Mouse (Mus musculus) MEL (cell line): ENCODE data around the gene Fam160b1. TPM values are rescaled to one million over a fixed set of nuclear protein-coding genes. Genes with fewer than 3 reads are reported as not detected.
A peak's percentile ranks its signal among the peaks of the same experiment; 100 is the strongest.

ENCODE experiments used
- DNase-seq: peaks from one replicate; pipeline ENCODE4 v3.0.0; 2011; ENCODE audit warnings: low read depth, low spot score
- H3K27ac ChIP-seq: 2 replicates; pipeline ENCODE4 v1.5.1; 2012; ENCODE audit warnings: low read depth, mild to moderate bottlenecking, control low read depth, low read length, moderate library complexity; ENCODE audit not compliant: control insufficient read depth
- H3K27me3 ChIP-seq, 2 experiments: fragments of 150-350 bp in 1 of 2; sonication (generic) in 1 of 2; 2 replicates each; pipeline ENCODE4 v1.6.1; 2012; ENCODE audit warnings: low read length in 2 of 2, mild to moderate bottlenecking in 2 of 2, improper control_type of control experiment in 1 of 2, moderate library complexity in 1 of 2; ENCODE audit not compliant: insufficient read depth in 2 of 2, control insufficient read depth in 1 of 2
- H3K36me3 ChIP-seq, 2 experiments: 2 replicates each; pipeline ENCODE4 v1.6.1; 2012 to 2014; ENCODE audit warnings: low read length in 2 of 2, improper control_type of control experiment in 1 of 2, inconsistent platforms in 1 of 2, mild to moderate bottlenecking in 1 of 2; ENCODE audit not compliant: insufficient read depth in 2 of 2, control insufficient read depth in 1 of 2
- H3K4me1 ChIP-seq, 2 experiments: fragments of 150-350 bp in 1 of 2; sonication (generic) in 1 of 2; 2 replicates each; pipeline ENCODE4 v1.6.1; 2012; ENCODE audit warnings: low read length in 2 of 2, improper control_type of control experiment in 1 of 2, mild to moderate bottlenecking in 1 of 2; ENCODE audit not compliant: insufficient read depth in 2 of 2, control insufficient read depth in 1 of 2
- H3K4me3 ChIP-seq, 2 experiments: fragments of 150-350 bp in 1 of 2; sonication (generic) in 1 of 2; 2 replicates each; pipeline ENCODE4 v1.5.1; 2012; ENCODE audit warnings: low read depth in 2 of 2, low read length in 2 of 2, mild to moderate bottlenecking in 2 of 2, moderate library complexity in 2 of 2, control low read depth in 1 of 2, improper control_type of control experiment in 1 of 2; ENCODE audit not compliant: control insufficient read depth in 1 of 2, insufficient read depth in 1 of 2
- H3K79me2 ChIP-seq: 2 replicates; pipeline ENCODE4 v1.6.1; 2012; ENCODE audit warnings: mild to moderate bottlenecking, low read length, moderate library complexity; ENCODE audit not compliant: control insufficient read depth, poor library complexity, insufficient read depth
- H3K9ac ChIP-seq: 2 replicates; pipeline ENCODE4 v1.6.1; 2012; ENCODE audit warnings: low read depth, mild to moderate bottlenecking, control low read depth, low read length, moderate library complexity; ENCODE audit not compliant: control insufficient read depth, poor library complexity, severe bottlenecking
- H3K9me3 ChIP-seq: fragments of 150-350 bp; sonication (generic); replicated peaks from 2 replicates; pipeline ENCODE4 v1.6.1; 2012; ENCODE audit warnings: mild to moderate bottlenecking, low read length, improper control_type of control experiment, moderate library complexity; ENCODE audit not compliant: insufficient read depth
- BHLHE40 ChIP-seq: IDR thresholded peaks from 2 replicates; pipeline ENCODE4 v1.6.1; 2012; ENCODE audit warnings: low read depth, mild to moderate bottlenecking, inconsistent platforms, low read length, improper control_type of control experiment, borderline replicate concordance
- CHD2 ChIP-seq: IDR thresholded peaks from 2 replicates; pipeline ENCODE4 v1.6.1; 2011; ENCODE audit warnings: low read length, improper control_type of control experiment
- CTCF ChIP-seq, 3 experiments: IDR thresholded peaks in 2 of 3; conservative IDR thresholded peaks in 1 of 3; 2 replicates each; pipeline ENCODE4 v1.5.1; 2011 to 2012; ENCODE audit warnings: low read length in 3 of 3, low read depth in 2 of 3, mild to moderate bottlenecking in 2 of 3, improper control_type of control experiment in 1 of 3, inconsistent platforms in 1 of 3, mixed read lengths in 1 of 3, moderate library complexity in 1 of 3; ENCODE audit not compliant: control insufficient read depth in 1 of 3, insufficient read depth in 1 of 3, poor library complexity in 1 of 3, severe bottlenecking in 1 of 3
- ELF1 ChIP-seq: IDR thresholded peaks from 2 replicates; pipeline ENCODE4 v1.6.1; 2014; ENCODE audit warnings: low read depth, mild to moderate bottlenecking, inconsistent platforms, low read length, improper control_type of control experiment, moderate library complexity
- ETS1 ChIP-seq: IDR thresholded peaks from 2 replicates; pipeline ENCODE4 v1.6.1; 2012; ENCODE audit warnings: low read depth, mild to moderate bottlenecking, inconsistent platforms, low read length, improper control_type of control experiment, moderate library complexity
- HCFC1 ChIP-seq: IDR thresholded peaks from 2 replicates; pipeline ENCODE4 v1.6.1; 2012; ENCODE audit warnings: low read depth, mild to moderate bottlenecking, inconsistent platforms, low read length, improper control_type of control experiment, moderate library complexity
- KAT2A ChIP-seq: conservative IDR thresholded peaks from 2 replicates; pipeline ENCODE4 v1.6.1; 2012; ENCODE audit warnings: low read depth, low read length, improper control_type of control experiment, inconsistent platforms
- MAX ChIP-seq: IDR thresholded peaks from 2 replicates; pipeline ENCODE4 v1.6.1; 2011; ENCODE audit warnings: low read length, improper control_type of control experiment
- MXI1 ChIP-seq: IDR thresholded peaks from 2 replicates; pipeline ENCODE4 v1.6.1; 2011; ENCODE audit warnings: mild to moderate bottlenecking, low read depth, low read length, improper control_type of control experiment
- MYB ChIP-seq: IDR thresholded peaks from 2 replicates; pipeline ENCODE4 v1.6.1; 2011; ENCODE audit warnings: mild to moderate bottlenecking, low read depth, low read length, improper control_type of control experiment
- MYC ChIP-seq: IDR thresholded peaks from 2 replicates; pipeline ENCODE4 v1.6.1; 2011; ENCODE audit warnings: low read depth, mild to moderate bottlenecking, low read length, improper control_type of control experiment, moderate library complexity
- POLR2A ChIP-seq, 2 experiments: IDR thresholded peaks; 2 replicates each; pipeline ENCODE4 v1.6.1; 2011 to 2012; ENCODE audit warnings: low read length in 2 of 2, mild to moderate bottlenecking in 2 of 2, control low read depth in 1 of 2, improper control_type of control experiment in 1 of 2, low read depth in 1 of 2, moderate library complexity in 1 of 2; ENCODE audit not compliant: control insufficient read depth in 1 of 2, insufficient read depth in 1 of 2, poor library complexity in 1 of 2
- POLR2AphosphoS5 ChIP-seq: IDR thresholded peaks from 2 replicates; pipeline ENCODE4 v1.6.1; 2012; ENCODE audit warnings: low read depth, borderline replicate concordance, mild to moderate bottlenecking, inconsistent platforms, low read length, moderate library complexity, mixed read lengths
- RAD21 ChIP-seq: IDR thresholded peaks from 2 replicates; pipeline ENCODE4 v1.6.1; 2011; ENCODE audit warnings: mild to moderate bottlenecking, low read depth, low read length, improper control_type of control experiment
- RCOR1 ChIP-seq: IDR thresholded peaks from 2 replicates; pipeline ENCODE4 v1.6.1; 2012; ENCODE audit warnings: low read depth, mild to moderate bottlenecking, inconsistent platforms, low read length, improper control_type of control experiment
- SMC3 ChIP-seq: IDR thresholded peaks from 2 replicates; pipeline ENCODE4 v1.6.1; 2011; ENCODE audit warnings: low read depth, low read length, improper control_type of control experiment
- TBP ChIP-seq: IDR thresholded peaks from 2 replicates; pipeline ENCODE4 v1.8.0; 2011; ENCODE audit warnings: low read depth, low read length, improper control_type of control experiment
- UBTF ChIP-seq: IDR thresholded peaks from 2 replicates; pipeline ENCODE4 v1.6.1; 2012; ENCODE audit warnings: low read depth, mild to moderate bottlenecking, inconsistent platforms, low read length, improper control_type of control experiment, moderate library complexity, borderline replicate concordance; ENCODE audit not compliant: insufficient read depth
- USF1 ChIP-seq: IDR thresholded peaks from 2 replicates; pipeline ENCODE4 v1.6.1; 2014; ENCODE audit warnings: low read depth, mild to moderate bottlenecking, inconsistent platforms, low read length, improper control_type of control experiment, moderate library complexity
- USF2 ChIP-seq, 2 experiments: IDR thresholded peaks; 2 replicates each; pipeline ENCODE4 v1.6.1; 2011 to 2012; ENCODE audit warnings: improper control_type of control experiment in 2 of 2, low read length in 2 of 2, borderline replicate concordance in 1 of 2, inconsistent platforms in 1 of 2, low read depth in 1 of 2, mild to moderate bottlenecking in 1 of 2; ENCODE audit not compliant: insufficient read depth in 1 of 2
- ZC3H11A ChIP-seq: IDR thresholded peaks from 2 replicates; pipeline ENCODE4 v1.6.1; 2012; ENCODE audit warnings: low read depth, mild to moderate bottlenecking, inconsistent platforms, low read length, improper control_type of control experiment
- ZNF384 ChIP-seq: IDR thresholded peaks from 2 replicates; pipeline ENCODE4 v1.6.1; 2012; ENCODE audit warnings: low read depth, mild to moderate bottlenecking, inconsistent platforms, low read length, improper control_type of control experiment
- polyA plus RNA-seq, 2 experiments: library from polyadenylated mRNA; stranded (reverse) in 1 of 2; unstranded in 1 of 2; fragments of >175 nt in 1 of 2; fragments of >200 nt in 1 of 2; gene quantifications; 2 replicates each; pipeline versions ENCODE4 v1.2.1 to v1.2.4; 2012; ENCODE audit warnings: low replicate concordance in 2 of 2, low read depth in 1 of 2; ENCODE audit not compliant: insufficient read length in 2 of 2, insufficient read depth in 1 of 2, missing spikeins in 1 of 2
- total RNA-seq: library from RNA; depleted of rRNA; stranded (reverse); fragments of 300-350 nt; gene quantifications from 2 replicates; pipeline ENCODE4 v1.2.3, GENCODE M21; 2012

The Fam160b1 gene
- total and polyA plus RNA-seq, 3 experiments = 8.6 to 28.3 (median 19.0) TPM

GRCm38 (mm10) chr19:57355451-57356251 lies 4.8 kb upstream of the Fam160b1 start:
- Histone ChIP-seq H3K4me1 (peaks cover 7 to 22% of the 10 kb centered on the region in 2 experiments), H3K27ac (no peak overlapping the region), H3K27me3 (no peaks in the 10 kb centered on the region), H3K9ac (no peak overlapping the region), H3K36me3 (peaks cover 0 to 26% of the 10 kb centered on the region in 2 experiments; a peak in 2 of 4 replicates), H3K79me2 (peaks cover 36% of the 10 kb centered on the region), H3K4me3 (no peak overlapping the region), H3K9me3 (no peaks in the 10 kb centered on the region)
- DNase-seq = peak; percentile 28
- TF ChIP-seq RAD21 (no peak), ETS1 (peak; percentile 13; the same call in 1 of the 2 replicates)

GRCm38 (mm10) chr19:57356273-57356672 lies 4.2 kb upstream of the Fam160b1 start:
- no peak for DNase-seq
- Histone ChIP-seq H3K36me3 (peaks cover 0 to 26% of the 10 kb centered on the region in 2 experiments; a peak in 2 of 4 replicates), H3K27ac (no peak overlapping the region)

GRCm38 (mm10) chr19:57357244-57357643 lies 3.2 kb upstream of the Fam160b1 start:
- TF ChIP-seq ZNF384 (no peak), POLR2AphosphoS5 (no peak), CTCF (IDR thresholded peaks at IDR 0.05 in 2 of 3, conservative IDR thresholded peaks at IDR 0.05 in 1 of 3; ENCODE audit: control insufficient read depth in 1 of 3, insufficient read depth in 1 of 3, low read depth in 2 of 3, low read length in 3 of 3, poor library complexity in 1 of 3, severe bottlenecking in 1 of 3) (no peak), TBP (no peak), RCOR1 (no peak), MXI1 (no peak), POLR2A (IDR thresholded peaks at IDR 0.05; ENCODE audit: control insufficient read depth in 1 of 2, insufficient read depth in 1 of 2, low read depth in 1 of 2, low read length in 2 of 2, poor library complexity in 1 of 2) (no peak), USF1 (no peak), HCFC1 (no peak), SMC3 (no peak), ELF1 (no peak)
- TF ChIP-seq, all 39 proteins: peak for 0
- H3K27ac ChIP-seq = no peak overlapping the region
- H3K4me1 ChIP-seq = peaks cover 7 to 22% of the 10 kb centered on the region in 2 experiments

More at GRCm38 (mm10) chr19:57356273-57356672, 4.2 kb upstream of the Fam160b1 start:
- H3K9ac ChIP-seq = no peak overlapping the region
- no peak overlapping the region for H3K4me3 ChIP-seq
- H3K27me3 ChIP-seq = no peaks in the 10 kb centered on the region
- TF ChIP-seq ETS1 (no peak), UBTF (no peak), TBP (no peak), MYC (no peak), ZC3H11A (no peak), CHD2 (no peak), USF1 (no peak), MAX (no peak), MXI1 (no peak), USF2 (IDR thresholded peaks at IDR 0.05; ENCODE audit: borderline replicate concordance in 1 of 2, insufficient read depth in 1 of 2, low read depth in 1 of 2, low read length in 2 of 2) (no peak), BHLHE40 (no peak), KAT2A (no peak), CTCF (IDR thresholded peaks at IDR 0.05 in 2 of 3, conservative IDR thresholded peaks at IDR 0.05 in 1 of 3; ENCODE audit: control insufficient read depth in 1 of 3, insufficient read depth in 1 of 3, low read depth in 2 of 3, low read length in 3 of 3, poor library complexity in 1 of 3, severe bottlenecking in 1 of 3) (no peak), HCFC1 (no peak), MYB (no peak)
- no peaks in the 10 kb centered on the region for H3K9me3 ChIP-seq
- H3K79me2 ChIP-seq = peaks cover 40% of the 10 kb centered on the region
- H3K4me1 ChIP-seq = peaks cover 7 to 22% of the 10 kb centered on the region in 2 experiments

More at GRCm38 (mm10) chr19:57357244-57357643, 3.2 kb upstream of the Fam160b1 start:
- Histone ChIP-seq H3K9me3 (no peaks in the 10 kb centered on the region), H3K9ac (no peak overlapping the region; the same call in 1 of the 2 replicates), H3K4me3 (no peak overlapping the region), H3K79me2 (peaks cover 47% of the 10 kb centered on the region), H3K27me3 (no peaks in the 10 kb centered on the region), H3K36me3 (peaks cover 0 to 26% of the 10 kb centered on the region in 2 experiments; a peak in 2 of 4 replicates)
- no peak for DNase-seq
